In genomic region chr16:21216047-21216446, GRCm38 (mm10) we compare ENCODE assay signal across 12 mouse cellular contexts. TPM values are rescaled to one million over a fixed set of nuclear protein-coding genes. Genes with fewer than 3 reads are reported as not detected.
DNase-seq lines count a peak whose midpoint lies in the region; ATAC-seq lines count a peak whose summit lies in the region.
"Had no signal": no experiment of that assay in that cellular context is flagged by ENCODE, and none has a peak within 500 bp of the region (broad histone marks: within the 10 kb centered on the region; RNA-seq: fewer than 3 reads in every experiment).

No protein-coding gene starts in this region.

- WGBS in forebrain, embryonic 12.5 days = 26% methylated on average over 4 of the region's 4 CpGs
- 26% methylated on average over 4 of the region's 4 CpGs for WGBS in forebrain, embryonic 15.5 days
- 19% methylated on average over 4 of the region's 4 CpGs for WGBS in embryonic facial prominence, embryonic 12.5 days
- 22% methylated on average over 4 of the region's 4 CpGs for WGBS in midbrain, embryonic 15.5 days

- no peaks in the 10 kb centered on the region for H3K27me3 ChIP-seq in forebrain, embryonic 12.5 days
- no peaks in the 10 kb centered on the region for H3K27me3 ChIP-seq in forebrain, embryonic 15.5 days
- no peaks in the 10 kb centered on the region for H3K27me3 ChIP-seq in embryonic facial prominence, embryonic 12.5 days
- no peaks in the 10 kb centered on the region for H3K27me3 ChIP-seq in midbrain, embryonic 15.5 days (replicated peaks)
- H3K27me3 ChIP-seq: embryonic facial prominence, embryonic 15.5 days had no signal

- peak overlapping the region; percentile 22; the same call in 1 of the 2 replicates for H3K9ac ChIP-seq in forebrain, embryonic 12.5 days
- H3K9ac ChIP-seq in forebrain, embryonic 15.5 days (replicated peaks) = no peak overlapping the region
- H3K9ac ChIP-seq in embryonic facial prominence, embryonic 12.5 days = no peak overlapping the region; the same call in 1 of the 2 replicates
- H3K9ac ChIP-seq in midbrain, embryonic 15.5 days = no peak overlapping the region
- H3K9ac ChIP-seq: embryonic facial prominence, embryonic 15.5 days had no signal

- no peaks in the 10 kb centered on the region for H3K9me3 ChIP-seq in forebrain, embryonic 12.5 days
- no peaks in the 10 kb centered on the region for H3K9me3 ChIP-seq in forebrain, embryonic 15.5 days
- no peaks in the 10 kb centered on the region for H3K9me3 ChIP-seq in embryonic facial prominence, embryonic 12.5 days
- no peaks in the 10 kb centered on the region for H3K9me3 ChIP-seq in midbrain, embryonic 15.5 days
- H3K9me3 ChIP-seq: embryonic facial prominence, embryonic 15.5 days had no signal

- DNase-seq in left cerebral cortex, postnatal 4 days = peak; percentile 74
- DNase-seq in left cerebral cortex, adult 9 months (ENCODE audit: low spot score in 2 of 2) = no peak
- DNase-seq: adrenal gland, postnatal 36 days; thymus, postnatal 4 days had no signal

- peaks cover 64% of the 10 kb centered on the region for H3K36me3 ChIP-seq in forebrain, embryonic 12.5 days (replicated peaks)
- peaks cover 15% of the 10 kb centered on the region for H3K36me3 ChIP-seq in forebrain, embryonic 15.5 days
- peaks cover 77% of the 10 kb centered on the region for H3K36me3 ChIP-seq in embryonic facial prominence, embryonic 12.5 days
- H3K36me3 ChIP-seq in midbrain, embryonic 15.5 days (replicated peaks) = peaks cover 11% of the 10 kb centered on the region

- peaks cover 42% of the 10 kb centered on the region for H3K4me1 ChIP-seq in forebrain, embryonic 12.5 days
- peaks cover 18% of the 10 kb centered on the region for H3K4me1 ChIP-seq in forebrain, embryonic 15.5 days
- peaks cover 53% of the 10 kb centered on the region for H3K4me1 ChIP-seq in embryonic facial prominence, embryonic 12.5 days
- H3K4me1 ChIP-seq in midbrain, embryonic 15.5 days = peaks cover 35% of the 10 kb centered on the region

- intact Hi-C loops in left cerebral cortex, postnatal 4 days (cut with DNase I) = loop anchor here (10.0 kb wide), 1 partner anchor 99 kb away; no protein-coding TSS in a partner anchor

- H3K27ac ChIP-seq in forebrain, embryonic 12.5 days = no peak overlapping the region
- no peak overlapping the region for H3K27ac ChIP-seq in forebrain, embryonic 15.5 days (replicated peaks)
- 0 out of 2 replicates have a peak overlapping the region, but pooled peaks have one; percentile 1 for H3K27ac ChIP-seq in embryonic facial prominence, embryonic 12.5 days
- no peak overlapping the region for H3K27ac ChIP-seq in midbrain, embryonic 15.5 days

- H3K4me3 ChIP-seq in forebrain, embryonic 12.5 days (replicated peaks) = no peak overlapping the region
- H3K4me3 ChIP-seq in forebrain, embryonic 15.5 days = no peak overlapping the region
- no peak overlapping the region for H3K4me3 ChIP-seq in embryonic facial prominence, embryonic 12.5 days
- H3K4me3 ChIP-seq in midbrain, embryonic 15.5 days = no peak overlapping the region
- H3K4me3 ChIP-seq: embryonic facial prominence, embryonic 15.5 days had no signal

- H3K4me2 ChIP-seq in forebrain, embryonic 12.5 days = no peak overlapping the region
- H3K4me2 ChIP-seq in forebrain, embryonic 15.5 days (replicated peaks) = no peak overlapping the region
- no peak overlapping the region for H3K4me2 ChIP-seq in embryonic facial prominence, embryonic 12.5 days (replicated peaks)
- H3K4me2 ChIP-seq in midbrain, embryonic 15.5 days = no peak overlapping the region
- H3K4me2 ChIP-seq: embryonic facial prominence, embryonic 15.5 days had no signal

- ATAC-seq in forebrain, embryonic 12.5 days (ENCODE audit: low FRiP score) = no peak
- no peak for ATAC-seq in forebrain, embryonic 15.5 days (replicated peaks)
- ATAC-seq in embryonic facial prominence, embryonic 12.5 days (ENCODE audit: insufficient number of reproducible peaks, insufficient read depth, low FRiP score, low TSS enrichment) = no peak
- peak; percentile 53; the same call in 1 of the 2 replicates for ATAC-seq in midbrain, embryonic 15.5 days (replicated peaks)
- no peak for ATAC-seq in inflammation-experienced regulatory T-cells, adult 6 months
- no peak for ATAC-seq in CD4-positive, CD25-positive, alpha-beta regulatory T cell, adult 4 months
- ATAC-seq: lung, postnatal 0 days had no signal

RNA-seq across cellular contexts. Expression of gene Ephb3, which starts 11.5 kb away (rescaled TPM):
- polyA plus RNA-seq in forebrain, embryonic 12.5 days (2016; fragmentation: Nextera tagmentation; extraction: Ambion mirVana) = 16.7 and 17.7 TPM in 2 replicates
- polyA plus RNA-seq in forebrain, embryonic 15.5 days (2015; fragmentation: Nextera tagmentation; extraction: Ambion mirVana) = 7.6 and 7.9 TPM in 2 replicates
- total RNA-seq in left cerebral cortex, postnatal 4 days (2021) = 10 to 100 TPM; 18.8 to 19.8 TPM
- polyA plus RNA-seq in embryonic facial prominence, embryonic 12.5 days (2016; fragmentation: Nextera tagmentation; extraction: Ambion mirVana) = 76.1 and 79.7 TPM in 2 replicates
- polyA plus RNA-seq in midbrain, embryonic 15.5 days (2015; fragmentation: Nextera tagmentation; extraction: Ambion mirVana) = 12.2 and 14.0 TPM in 2 replicates
- not detected for polyA plus RNA-seq in inflammation-experienced regulatory T-cells, adult 6 months (2017; shearing (Covaris generic))
- polyA plus RNA-seq in CD4-positive, CD25-positive, alpha-beta regulatory T cell, adult 4 months (2017; shearing (Covaris generic)) = not detected
